Mouse (Mus musculus): ENCODE results near the gene Dpf3.

Gene Dpf3

GRCm38 (mm10) chr12:83286496-83287492, 200.7 kb downstream of the Dpf3 start:
- peak in 1 of 2 experiments; percentile 22 for DNase-seq (ENCODE audit: low spot score in 2 of 2)

GRCm38 (mm10) chr12:83283591-83284320, 203.8 kb downstream of the Dpf3 start:
- DNase-seq (ENCODE audit: low spot score in 2 of 2) = no peak

- DNase-seq (ENCODE audit: low spot score in 2 of 2) = peak; percentile 44 to 87
These were observed 209.7 kb downstream of the Dpf3 start for GRCm38 (mm10) chr12:83277537-83278441.

- DNase-seq (ENCODE audit: low spot score in 2 of 2) = no peak
These were observed 216.3 kb downstream of the Dpf3 start for GRCm38 (mm10) chr12:83271215-83271614.

- peak; percentile 36 to 86 for DNase-seq (ENCODE audit: low spot score in 2 of 2)
These were observed 219.0 kb downstream of the Dpf3 start for GRCm38 (mm10) chr12:83268504-83268922.

GRCm38 (mm10) chr12:83260540-83260939, 227.0 kb downstream of the Dpf3 start:
- DNase-seq (ENCODE audit: low spot score in 2 of 2) = no peak

GRCm38 (mm10) chr12:83254399-83254798, 233.1 kb downstream of the Dpf3 start:
- DNase-seq (ENCODE audit: low spot score in 2 of 2) = no peak

GRCm38 (mm10) chr12:83249066-83249465, 238.4 kb downstream of the Dpf3 start:
- DNase-seq (ENCODE audit: low spot score in 2 of 2) = no peak

- peak in 1 of 2 experiments; percentile 37 for DNase-seq (ENCODE audit: low spot score in 2 of 2)
These were observed 238.9 kb downstream of the Dpf3 start for GRCm38 (mm10) chr12:83248636-83249035.

GRCm38 (mm10) chr12:83247669-83248068, 239.8 kb downstream of the Dpf3 start:
- no peak for DNase-seq (ENCODE audit: low spot score in 2 of 2)

- DNase-seq (ENCODE audit: low spot score in 2 of 2) = no peak
These were observed 246.5 kb downstream of the Dpf3 start for GRCm38 (mm10) chr12:83241022-83241421.

GRCm38 (mm10) chr12:83240571-83240970, 246.9 kb downstream of the Dpf3 start:
- no peak for DNase-seq (ENCODE audit: low spot score in 2 of 2)

- DNase-seq (ENCODE audit: low spot score in 2 of 2) = no peak
These were observed 251.7 kb downstream of the Dpf3 start for GRCm38 (mm10) chr12:83235781-83236180.

- no peak for DNase-seq (ENCODE audit: low spot score in 2 of 2)
These were observed 252.5 kb downstream of the Dpf3 start for GRCm38 (mm10) chr12:83234981-83235380.

GRCm38 (mm10) chr12:83233651-83234050, 253.9 kb downstream of the Dpf3 start:
- DNase-seq (ENCODE audit: low spot score in 2 of 2) = no peak

GRCm38 (mm10) chr12:83232916-83233315, 254.6 kb downstream of the Dpf3 start:
- no peak for DNase-seq (ENCODE audit: low spot score in 2 of 2)

GRCm38 (mm10) chr12:83231258-83231657, 256.3 kb downstream of the Dpf3 start:
- no peak for DNase-seq (ENCODE audit: low spot score in 2 of 2)

- DNase-seq (ENCODE audit: low spot score in 2 of 2) = no peak
These were observed 257.8 kb downstream of the Dpf3 start for GRCm38 (mm10) chr12:83229683-83230082.

GRCm38 (mm10) chr12:83227014-83227413, 260.5 kb downstream of the Dpf3 start:
- no peak for DNase-seq (ENCODE audit: low spot score in 2 of 2)

GRCm38 (mm10) chr12:83220964-83221363, 266.6 kb downstream of the Dpf3 start:
- no peak for DNase-seq (ENCODE audit: low spot score in 2 of 2)

GRCm38 (mm10) chr12:83213879-83214341, 273.6 kb downstream of the Dpf3 start:
- peak in 1 of 2 experiments; percentile 54 for DNase-seq (ENCODE audit: low spot score in 2 of 2)

Data from cerebellum, postnatal 4 days (tissue).